Mouse (Mus musculus) liver, adult 2 months (tissue): ENCODE measurements around the gene Rassf8.

Source experiments
- CTCF ChIP-seq: fragments of 200-500 bp; IDR thresholded peaks from 2 replicates; pipeline ENCODE4 v1.5.1; 2011; ENCODE audit warnings: low read depth, low read length, control low read depth
- POLR2A ChIP-seq: fragments of 200-500 bp; IDR thresholded peaks from 2 replicates; pipeline ENCODE4 v1.6.1; 2011; ENCODE audit warnings: low read length, control low read depth; ENCODE audit not compliant: insufficient read depth; ENCODE audit errors: extremely low read depth

DNA sequence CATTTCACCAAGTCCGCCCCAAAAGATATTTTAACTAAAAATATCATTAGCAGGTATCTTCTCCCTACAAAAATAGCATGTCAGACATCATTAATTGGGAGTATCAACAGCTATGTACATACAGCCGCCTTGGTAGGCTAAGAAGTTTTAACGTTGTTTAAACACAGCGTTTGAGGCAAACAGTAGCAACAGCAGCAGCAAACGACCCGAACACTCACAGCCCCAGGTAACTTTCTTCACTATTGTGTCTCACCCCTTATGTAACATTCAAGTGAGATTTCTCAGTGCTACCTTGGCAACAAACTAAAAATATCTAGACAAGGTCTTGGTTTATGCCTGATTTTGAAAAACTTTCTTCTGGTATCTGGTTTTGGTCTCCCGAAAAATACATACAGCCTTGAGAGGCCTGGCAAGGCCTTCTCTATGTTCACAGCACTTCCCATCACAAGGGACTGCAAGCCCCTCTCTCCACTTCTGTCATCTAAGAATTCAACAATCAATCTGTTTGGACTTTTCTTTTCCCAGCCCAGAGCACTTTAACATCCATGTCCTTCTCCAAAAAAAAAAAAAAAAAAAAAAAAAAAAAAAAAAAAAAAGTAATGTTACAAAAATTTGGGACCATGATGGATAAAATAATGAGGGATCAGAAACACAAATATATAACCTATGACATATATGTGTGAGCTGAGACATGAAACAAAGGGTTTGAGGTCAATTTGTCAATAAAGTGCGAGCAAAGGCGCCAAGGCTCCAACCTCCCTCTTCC lies 115.1 kb downstream of the Rassf8 start:
- TF ChIP-seq CTCF (no peak), POLR2A (no peak)
